Mouse (Mus musculus): Measurements from ENCODE around the gene Serpina1a.
"Not testable (repeated sequence)": the region's sequence is repeated elsewhere in the genome, so short reads cannot be mapped to it uniquely, and the experiment has no call there.

DNA sequence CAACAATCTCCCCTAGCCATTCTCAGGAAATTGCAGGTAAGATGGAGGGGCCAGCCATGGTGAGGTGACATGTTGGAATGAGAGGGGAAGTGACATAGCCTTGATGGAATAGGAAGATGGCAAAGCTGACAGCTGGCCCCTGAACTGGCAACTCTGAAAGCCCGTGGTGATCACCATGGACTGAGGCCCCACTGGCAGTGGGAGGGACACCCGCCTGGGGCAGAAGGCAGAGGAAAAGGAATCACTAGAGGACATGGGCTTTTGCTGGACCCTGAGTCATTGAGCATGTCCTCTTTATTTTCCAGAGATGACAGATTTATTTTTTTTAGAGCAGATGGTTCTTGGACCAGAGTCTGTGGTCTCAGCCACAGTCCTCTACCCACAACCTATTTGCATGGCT lies 10.3 kb downstream of the Serpina1a start:
- not testable (repeated sequence) for TF ChIP-seq POLR2A, CTCF (IDR thresholded peaks at IDR 0.05; ENCODE audit: extremely low read depth, insufficient read depth, low read length)

Measured in cortical plate, adult 2 months (tissue).